Mouse (Mus musculus) myocyte (in vitro differentiated cells): ENCODE data around the gene Dcp1a.

Source experiments
- MAX ChIP-seq: IDR thresholded peaks from one replicate; pipeline ENCODE4 v1.6.1; 2011; ENCODE audit warnings: low read depth, mild to moderate bottlenecking, control low read depth
- MYOD1 ChIP-seq, 3 experiments: IDR thresholded peaks; one replicate each; pipeline ENCODE4 v1.6.1; 2011; ENCODE audit warnings: control low read depth in 2 of 3, low read depth in 2 of 3, mild to moderate bottlenecking in 2 of 3, moderate library complexity in 1 of 3; ENCODE audit not compliant: insufficient read length in 2 of 3, control insufficient read depth in 1 of 3
- MYOG ChIP-seq, 3 experiments: IDR thresholded peaks; one replicate each; pipeline ENCODE4 v1.6.1; 2011; ENCODE audit warnings: control low read depth in 2 of 3, low read depth in 2 of 3, mild to moderate bottlenecking in 2 of 3; ENCODE audit not compliant: insufficient read length in 2 of 3, control insufficient read depth in 1 of 3, insufficient read depth in 1 of 3
- POLR2A ChIP-seq: IDR thresholded peaks from one replicate; pipeline ENCODE4 v1.6.1; 2011; ENCODE audit warnings: low read depth, mild to moderate bottlenecking, control low read depth, moderate library complexity; ENCODE audit not compliant: insufficient read length
- POLR2AphosphoS2 ChIP-seq: IDR thresholded peaks from one replicate; pipeline ENCODE4 v1.6.1; 2011; ENCODE audit warnings: low read depth, control low read depth; ENCODE audit not compliant: insufficient read length
- REST ChIP-seq: IDR thresholded peaks from one replicate; pipeline ENCODE4 v1.6.1; 2011; ENCODE audit warnings: mild to moderate bottlenecking, control low read depth, moderate library complexity; ENCODE audit not compliant: insufficient read depth, insufficient read length
- TCF3 ChIP-seq: IDR thresholded peaks from one replicate; pipeline ENCODE4 v1.6.1; 2011; ENCODE audit warnings: low read depth, control low read depth; ENCODE audit not compliant: insufficient read length

GRCm38 (mm10) chr14:30573983-30574584 is 94.7 kb downstream of the Dcp1a start:
- TF ChIP-seq POLR2A = no peak
- no peak for TF ChIP-seq MAX
- TF ChIP-seq TCF3 = no peak
- no peak for TF ChIP-seq MYOG (IDR thresholded peaks at IDR 0.05; ENCODE audit: control insufficient read depth in 1 of 3, insufficient read depth in 1 of 3, insufficient read length in 2 of 3, low read depth in 2 of 3)
- TF ChIP-seq POLR2AphosphoS2 = no peak
- TF ChIP-seq REST = no peak
- TF ChIP-seq MYOD1 (IDR thresholded peaks at IDR 0.05; ENCODE audit: control insufficient read depth in 1 of 3, insufficient read length in 2 of 3, low read depth in 2 of 3) = no peak
